Mouse (Mus musculus): ENCODE measurements at regions not wholly inside any gene's neighbourhood (a gene's known extent, or its start where the extent isn't known, plus 50 kb on each side); places are given as distances from the start of the nearest gene placed in this dataset.

DNA sequence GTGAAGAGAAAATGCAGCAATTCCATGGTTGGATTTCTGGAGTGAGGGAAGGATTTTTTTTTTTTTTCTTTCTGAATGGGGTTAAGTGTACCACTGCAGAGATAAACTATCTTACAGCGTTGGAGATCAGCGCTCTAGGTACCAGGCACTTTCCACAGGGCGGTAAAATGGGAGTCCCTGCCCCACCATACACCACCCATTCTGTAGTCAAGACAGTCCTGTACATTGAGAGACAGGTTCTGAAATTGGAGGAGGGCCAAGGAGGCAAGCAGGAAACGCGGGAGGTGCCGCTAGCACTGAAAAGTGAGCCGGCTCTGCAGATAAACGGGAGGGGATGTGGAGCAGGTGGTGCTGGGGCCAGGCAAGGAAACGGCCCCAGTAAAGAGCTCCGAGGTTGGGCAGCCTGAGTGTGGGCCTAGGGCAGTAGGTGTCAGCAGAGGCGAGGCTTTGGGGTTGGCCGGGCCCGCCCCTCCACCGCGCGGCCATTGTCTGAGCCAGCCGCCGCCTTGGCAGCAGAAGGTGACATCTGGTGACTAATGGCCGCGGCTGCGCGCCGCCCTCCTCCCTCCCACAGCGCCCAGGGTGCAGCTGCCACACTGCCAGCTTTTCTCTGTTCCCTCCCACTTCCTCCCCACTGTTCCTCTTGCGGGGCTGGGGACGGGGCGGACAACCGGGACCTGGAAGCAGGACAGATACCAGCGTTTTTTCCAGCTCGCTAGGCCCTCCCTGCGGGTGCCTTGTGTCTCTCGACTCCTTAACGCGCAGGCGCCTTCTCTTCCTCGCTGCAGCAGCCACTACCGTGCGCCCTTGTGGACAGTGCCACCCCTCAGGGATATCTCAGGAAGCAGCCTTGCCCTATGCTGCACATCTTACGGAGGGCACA lies 292.1 kb downstream of the Rps24 start:
- no peaks in the 10 kb centered on the region for H3K9me3 ChIP-seq (replicated peaks; ENCODE audit: control insufficient read depth, low read length)
- H3K27me3 ChIP-seq (ENCODE audit: control insufficient read depth, insufficient read depth, low read depth, low read length) = no peaks in the 10 kb centered on the region
- H3K9ac ChIP-seq (ENCODE audit: low read depth, low read length) = peak overlapping the region; percentile 39
- ATAC-seq (ENCODE audit: low read depth) = peak; percentile 83
- H3K27ac ChIP-seq (ENCODE audit: low read length) = peak overlapping the region; percentile 19
- WGBS (ENCODE audit: insufficient replicate concordance) = under 1% methylated on average over 37 of the region's 39 CpGs
- no peaks in the 10 kb centered on the region for H3K36me3 ChIP-seq (ENCODE audit: control insufficient read depth, insufficient read depth)
- H3K4me2 ChIP-seq (ENCODE audit: low read depth, low read length) = peak overlapping the region; percentile 58
- H3K4me1 ChIP-seq (ENCODE audit: control insufficient read depth, low read depth, low read length) = no peaks in the 10 kb centered on the region
- peak overlapping the region; percentile 52 for H3K4me3 ChIP-seq (ENCODE audit: low read depth, low read length)

GRCm38 (mm10) chr14:24781674-24782073 lies 294.7 kb downstream of the Rps24 start:
- Histone ChIP-seq H3K9me3 (replicated peaks; ENCODE audit: control insufficient read depth, low read length) (no peaks in the 10 kb centered on the region), H3K4me2 (ENCODE audit: low read depth, low read length) (no peak overlapping the region), H3K27me3 (ENCODE audit: control insufficient read depth, insufficient read depth, low read depth, low read length) (no peaks in the 10 kb centered on the region), H3K27ac (ENCODE audit: low read length) (no peak overlapping the region), H3K4me1 (ENCODE audit: control insufficient read depth, low read depth, low read length) (no peaks in the 10 kb centered on the region), H3K36me3 (ENCODE audit: control insufficient read depth, insufficient read depth) (no peaks in the 10 kb centered on the region), H3K9ac (ENCODE audit: low read depth, low read length) (no peak overlapping the region), H3K4me3 (ENCODE audit: low read depth, low read length) (no peak overlapping the region)
- ATAC-seq (ENCODE audit: low read depth) = no peak
- 63% methylated on average over 3 of the region's 3 CpGs for WGBS (ENCODE audit: insufficient replicate concordance)

DNA sequence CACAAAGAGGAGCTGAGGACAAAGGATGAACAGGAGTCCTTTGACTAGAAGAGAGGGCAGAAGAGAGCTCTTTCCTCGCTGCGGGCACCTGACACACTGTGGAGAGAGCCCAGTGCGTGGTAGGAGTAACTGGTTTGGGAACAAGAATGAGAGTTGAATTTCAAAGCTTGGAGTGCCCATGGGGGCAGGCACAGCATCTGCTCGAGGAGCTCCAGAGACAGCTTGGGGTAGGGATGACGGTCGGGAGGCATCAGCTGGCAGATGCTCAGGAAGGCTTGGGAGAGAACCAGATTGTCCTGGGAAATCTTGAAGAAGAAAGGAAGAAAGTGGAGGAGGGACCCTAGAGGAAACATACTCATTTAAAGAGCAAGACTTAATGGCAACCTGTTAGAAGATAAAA lies 297.0 kb downstream of the Rps24 start:
- Histone ChIP-seq H3K27me3 (ENCODE audit: control insufficient read depth, insufficient read depth, low read depth, low read length) (no peaks in the 10 kb centered on the region), H3K27ac (ENCODE audit: low read length) (no peak overlapping the region), H3K36me3 (ENCODE audit: control insufficient read depth, insufficient read depth) (no peaks in the 10 kb centered on the region), H3K9ac (ENCODE audit: low read depth, low read length) (no peak overlapping the region), H3K4me2 (ENCODE audit: low read depth, low read length) (no peak overlapping the region), H3K4me3 (ENCODE audit: low read depth, low read length) (no peak overlapping the region), H3K4me1 (ENCODE audit: control insufficient read depth, low read depth, low read length) (no peaks in the 10 kb centered on the region), H3K9me3 (replicated peaks; ENCODE audit: control insufficient read depth, low read length) (no peaks in the 10 kb centered on the region)
- ATAC-seq (ENCODE audit: low read depth) = no peak
- 60% methylated on average over 6 of the region's 6 CpGs for WGBS (ENCODE audit: insufficient replicate concordance)

DNA sequence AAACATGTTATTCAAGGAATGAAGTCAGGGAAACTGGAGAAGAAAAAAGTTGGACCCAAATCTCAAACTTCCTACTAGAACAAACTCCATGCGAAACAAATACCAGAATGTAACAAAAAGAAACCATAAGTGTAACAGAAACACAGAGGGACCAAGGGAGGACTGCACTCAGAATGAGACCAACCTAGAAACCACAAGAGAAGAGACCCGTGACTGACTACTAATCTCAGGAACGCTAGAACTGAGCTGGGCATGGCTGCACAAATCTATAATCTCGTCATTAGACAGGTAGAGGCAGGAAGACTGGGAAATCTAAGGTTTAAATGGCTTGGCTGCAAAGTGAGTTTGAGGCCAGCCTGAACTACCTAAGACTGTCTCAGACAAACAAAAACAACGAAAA lies 298.5 kb downstream of the Rps24 start:
- Histone ChIP-seq H3K9me3 (replicated peaks; ENCODE audit: control insufficient read depth, low read length) (no peaks in the 10 kb centered on the region), H3K27ac (ENCODE audit: low read length) (no peak overlapping the region), H3K4me2 (ENCODE audit: low read depth, low read length) (no peak overlapping the region), H3K36me3 (ENCODE audit: control insufficient read depth, insufficient read depth) (no peaks in the 10 kb centered on the region), H3K4me1 (ENCODE audit: control insufficient read depth, low read depth, low read length) (no peaks in the 10 kb centered on the region), H3K9ac (ENCODE audit: low read depth, low read length) (no peak overlapping the region), H3K27me3 (ENCODE audit: control insufficient read depth, insufficient read depth, low read depth, low read length) (no peaks in the 10 kb centered on the region), H3K4me3 (ENCODE audit: low read depth, low read length) (no peak overlapping the region)
- no peak for ATAC-seq (ENCODE audit: low read depth)
- 51% methylated on average over 5 of the region's 5 CpGs for whole genome bisulfite sequencing (ENCODE audit: insufficient replicate concordance)

DNA sequence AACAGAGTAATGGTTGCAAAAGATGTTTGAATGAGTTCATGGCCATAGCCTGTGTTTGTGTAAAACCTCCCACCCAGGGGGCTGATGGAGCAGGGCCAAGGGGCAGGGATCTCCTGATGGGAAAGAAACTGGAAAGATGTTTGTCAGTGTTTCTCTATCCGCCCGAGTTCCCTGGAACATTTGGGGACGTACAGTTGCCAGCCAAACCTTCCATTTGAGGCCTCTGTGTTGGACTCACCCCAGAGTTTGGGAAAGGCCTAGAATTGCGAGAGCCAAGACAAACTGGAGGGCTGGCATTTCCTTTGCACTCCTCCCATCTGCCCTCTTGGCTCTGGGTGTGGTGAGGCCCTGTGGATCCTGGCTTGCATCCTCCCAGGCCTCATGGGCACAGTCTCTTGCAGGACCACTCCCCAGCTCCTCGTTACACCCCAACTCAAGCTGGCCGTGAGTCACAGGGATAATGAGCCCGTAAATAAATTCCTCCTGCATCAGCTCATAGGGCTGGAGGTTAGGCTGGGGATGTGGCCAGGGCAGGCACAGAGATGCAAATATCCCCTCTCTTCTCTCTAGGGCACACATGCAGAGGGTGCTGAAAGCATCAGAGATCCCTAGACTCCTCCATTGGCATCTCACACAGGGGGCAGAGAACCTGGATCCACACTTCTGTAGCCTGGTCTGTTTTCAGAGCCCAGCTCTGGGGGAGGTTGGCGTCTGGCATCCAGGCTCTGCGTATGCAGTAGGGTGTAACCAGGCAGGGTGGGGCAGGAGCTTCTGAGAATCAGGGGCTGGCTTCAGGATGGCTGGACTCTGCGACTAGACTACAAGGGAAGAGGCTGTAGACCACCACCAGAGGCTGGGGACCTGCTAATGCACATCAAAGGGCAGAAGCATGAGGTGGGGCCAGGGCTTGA lies 306.7 kb downstream of the Rps24 start:
- no peak overlapping the region for H3K9ac ChIP-seq (ENCODE audit: low read depth, low read length)
- WGBS (ENCODE audit: insufficient replicate concordance) = 51% methylated on average over 10 of the region's 10 CpGs
- H3K4me1 ChIP-seq (ENCODE audit: control insufficient read depth, low read depth, low read length) = no peaks in the 10 kb centered on the region
- no peaks in the 10 kb centered on the region for H3K27me3 ChIP-seq (ENCODE audit: control insufficient read depth, insufficient read depth, low read depth, low read length)
- no peak overlapping the region for H3K4me2 ChIP-seq (ENCODE audit: low read depth, low read length)
- H3K4me3 ChIP-seq (ENCODE audit: low read depth, low read length) = no peak overlapping the region
- no peak for ATAC-seq (ENCODE audit: low read depth)
- no peaks in the 10 kb centered on the region for H3K9me3 ChIP-seq (replicated peaks; ENCODE audit: control insufficient read depth, low read length)
- H3K36me3 ChIP-seq (ENCODE audit: control insufficient read depth, insufficient read depth) = no peaks in the 10 kb centered on the region
- H3K27ac ChIP-seq (ENCODE audit: low read length) = no peak overlapping the region

DNA sequence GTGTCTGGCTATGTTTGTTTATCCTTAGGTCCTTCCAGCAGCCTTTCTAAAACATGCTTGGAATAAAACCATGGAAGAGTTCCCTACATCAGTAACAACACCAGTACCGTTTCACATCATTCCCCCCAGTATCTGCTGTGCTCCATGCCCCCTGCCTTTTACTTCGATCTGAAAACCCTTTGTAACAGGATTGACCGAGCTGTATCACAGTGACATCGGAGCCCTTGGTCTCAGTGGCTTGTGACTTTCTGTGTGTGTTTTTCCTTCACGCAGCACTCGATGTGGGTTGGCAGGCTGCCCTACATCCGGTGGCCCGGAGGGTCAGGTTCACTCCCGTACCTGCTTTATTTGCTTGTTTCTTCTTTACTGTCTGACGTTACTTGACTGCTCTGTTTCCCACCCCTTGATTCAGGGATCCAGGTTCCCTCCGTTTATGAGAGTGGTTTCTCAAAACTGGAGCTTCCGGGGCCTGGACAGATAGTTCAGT lies 307.5 kb downstream of the Rps24 start:
- H3K27ac ChIP-seq (ENCODE audit: low read length) = no peak overlapping the region
- no peaks in the 10 kb centered on the region for H3K36me3 ChIP-seq (ENCODE audit: control insufficient read depth, insufficient read depth)
- WGBS (ENCODE audit: insufficient replicate concordance) = 66% methylated on average over 12 of the region's 12 CpGs
- no peaks in the 10 kb centered on the region for H3K4me1 ChIP-seq (ENCODE audit: control insufficient read depth, low read depth, low read length)
- no peak overlapping the region for H3K4me2 ChIP-seq (ENCODE audit: low read depth, low read length)
- H3K4me3 ChIP-seq (ENCODE audit: low read depth, low read length) = no peak overlapping the region
- no peak overlapping the region for H3K9ac ChIP-seq (ENCODE audit: low read depth, low read length)
- no peaks in the 10 kb centered on the region for H3K9me3 ChIP-seq (replicated peaks; ENCODE audit: control insufficient read depth, low read length)
- no peaks in the 10 kb centered on the region for H3K27me3 ChIP-seq (ENCODE audit: control insufficient read depth, insufficient read depth, low read depth, low read length)
- no peak for ATAC-seq (ENCODE audit: low read depth)

- Histone ChIP-seq H3K36me3 (ENCODE audit: control insufficient read depth, insufficient read depth) (no peaks in the 10 kb centered on the region), H3K4me2 (ENCODE audit: low read depth, low read length) (no peak overlapping the region), H3K9ac (ENCODE audit: low read depth, low read length) (no peak overlapping the region), H3K9me3 (replicated peaks; ENCODE audit: control insufficient read depth, low read length) (no peaks in the 10 kb centered on the region), H3K4me3 (ENCODE audit: low read depth, low read length) (no peak overlapping the region), H3K27ac (ENCODE audit: low read length) (no peak overlapping the region), H3K27me3 (ENCODE audit: control insufficient read depth, insufficient read depth, low read depth, low read length) (no peaks in the 10 kb centered on the region), H3K4me1 (ENCODE audit: control insufficient read depth, low read depth, low read length) (no peaks in the 10 kb centered on the region)
- no peak for ATAC-seq (ENCODE audit: low read depth)
Measured at GRCm38 (mm10) chr14:24797494-24797893, 310.6 kb downstream of the Rps24 start.

GRCm38 (mm10) chr14:24798066-24798465 lies 311.1 kb downstream of the Rps24 start:
- no peaks in the 10 kb centered on the region for H3K4me1 ChIP-seq (ENCODE audit: control insufficient read depth, low read depth, low read length)
- no peak overlapping the region for H3K27ac ChIP-seq (ENCODE audit: low read length)
- 42% methylated on average over 4 of the region's 4 CpGs for WGBS (ENCODE audit: insufficient replicate concordance)
- no peak overlapping the region for H3K4me2 ChIP-seq (ENCODE audit: low read depth, low read length)
- H3K9me3 ChIP-seq (replicated peaks; ENCODE audit: control insufficient read depth, low read length) = no peaks in the 10 kb centered on the region
- H3K4me3 ChIP-seq (ENCODE audit: low read depth, low read length) = no peak overlapping the region
- no peak overlapping the region for H3K9ac ChIP-seq (ENCODE audit: low read depth, low read length)
- ATAC-seq (ENCODE audit: low read depth) = no peak
- no peaks in the 10 kb centered on the region for H3K36me3 ChIP-seq (ENCODE audit: control insufficient read depth, insufficient read depth)
- H3K27me3 ChIP-seq (ENCODE audit: control insufficient read depth, insufficient read depth, low read depth, low read length) = no peaks in the 10 kb centered on the region
